Mouse (Mus musculus): ENCODE measurements at regions not wholly inside any gene's neighbourhood (a gene's known extent, or its start where the extent isn't known, plus 50 kb on each side); places are given as distances from the start of the nearest gene placed in this dataset.
"Not testable (repeated sequence)": the region's sequence is repeated elsewhere in the genome, so short reads cannot be mapped to it uniquely, and the experiment has no call there.

- no peak overlapping the region for H3K27ac ChIP-seq (ENCODE audit: insufficient read depth, low read length)
- H3K4me3 ChIP-seq (ENCODE audit: insufficient read depth, low read length) = no peak overlapping the region
- no peak for TF ChIP-seq POLR2A (IDR thresholded peaks at IDR 0.05; ENCODE audit: low read depth, low read length)
- TF ChIP-seq CTCF (IDR thresholded peaks at IDR 0.05; ENCODE audit: borderline replicate concordance, insufficient read depth, low read length) = no peak
- no peaks in the 10 kb centered on the region for H3K4me1 ChIP-seq (ENCODE audit: control insufficient read depth, insufficient read depth, low read length)
Measured at GRCm38 (mm10) chr10:19297669-19298068, 58.7 kb upstream of the Olig3 start.

GRCm38 (mm10) chr10:19295388-19296013 lies 60.8 kb upstream of the Olig3 start:
- TF ChIP-seq CTCF (IDR thresholded peaks at IDR 0.05; ENCODE audit: borderline replicate concordance, insufficient read depth, low read length) = no peak
- no peak for TF ChIP-seq POLR2A (IDR thresholded peaks at IDR 0.05; ENCODE audit: low read depth, low read length)
- Histone ChIP-seq H3K4me3 (ENCODE audit: insufficient read depth, low read length) (no peak overlapping the region), H3K27ac (ENCODE audit: insufficient read depth, low read length) (no peak overlapping the region), H3K4me1 (ENCODE audit: control insufficient read depth, insufficient read depth, low read length) (no peaks in the 10 kb centered on the region)

GRCm38 (mm10) chr10:19291474-19291873 lies 64.9 kb upstream of the Olig3 start:
- TF ChIP-seq POLR2A (IDR thresholded peaks at IDR 0.05; ENCODE audit: low read depth, low read length) = no peak
- TF ChIP-seq CTCF (IDR thresholded peaks at IDR 0.05; ENCODE audit: borderline replicate concordance, insufficient read depth, low read length) = no peak
- H3K27ac ChIP-seq (ENCODE audit: insufficient read depth, low read length) = no peak overlapping the region
- no peak overlapping the region for H3K4me3 ChIP-seq (ENCODE audit: insufficient read depth, low read length)
- H3K4me1 ChIP-seq (ENCODE audit: control insufficient read depth, insufficient read depth, low read length) = no peaks in the 10 kb centered on the region

GRCm38 (mm10) chr10:19291039-19291438 lies 65.3 kb upstream of the Olig3 start:
- not testable (repeated sequence) for H3K27ac ChIP-seq (ENCODE audit: insufficient read depth, low read length)

GRCm38 (mm10) chr10:19282166-19282565 lies 74.2 kb upstream of the Olig3 start:
- TF ChIP-seq POLR2A (IDR thresholded peaks at IDR 0.05; ENCODE audit: low read depth, low read length) (no peak), CTCF (IDR thresholded peaks at IDR 0.05; ENCODE audit: borderline replicate concordance, insufficient read depth, low read length) (no peak)
- H3K27ac ChIP-seq (ENCODE audit: insufficient read depth, low read length) = no peak overlapping the region
- no peak overlapping the region for H3K4me3 ChIP-seq (ENCODE audit: insufficient read depth, low read length)
- H3K4me1 ChIP-seq (ENCODE audit: control insufficient read depth, insufficient read depth, low read length) = no peaks in the 10 kb centered on the region

More at GRCm38 (mm10) chr10:19291039-19291438, 65.3 kb upstream of the Olig3 start:
- not testable (repeated sequence) for H3K4me1 ChIP-seq (ENCODE audit: control insufficient read depth, insufficient read depth, low read length); H3K4me3 ChIP-seq (ENCODE audit: insufficient read depth, low read length)

- H3K27ac ChIP-seq (ENCODE audit: insufficient read depth, low read length) = no peak overlapping the region
Measured at GRCm38 (mm10) chr10:19281021-19281420, 75.3 kb upstream of the Olig3 start.

GRCm38 (mm10) chr10:19278189-19278842 lies 78.0 kb upstream of the Olig3 start:
- H3K4me1 ChIP-seq (ENCODE audit: control insufficient read depth, insufficient read depth, low read length) = no peaks in the 10 kb centered on the region
- TF ChIP-seq CTCF (IDR thresholded peaks at IDR 0.05; ENCODE audit: borderline replicate concordance, insufficient read depth, low read length) = no peak
- no peak for TF ChIP-seq POLR2A (IDR thresholded peaks at IDR 0.05; ENCODE audit: low read depth, low read length)
- no peak overlapping the region for H3K4me3 ChIP-seq (ENCODE audit: insufficient read depth, low read length)
- H3K27ac ChIP-seq (ENCODE audit: insufficient read depth, low read length) = no peak overlapping the region

More at GRCm38 (mm10) chr10:19281021-19281420, 75.3 kb upstream of the Olig3 start:
- TF ChIP-seq POLR2A (IDR thresholded peaks at IDR 0.05; ENCODE audit: low read depth, low read length) (no peak), CTCF (IDR thresholded peaks at IDR 0.05; ENCODE audit: borderline replicate concordance, insufficient read depth, low read length) (no peak)
- Histone ChIP-seq H3K4me1 (ENCODE audit: control insufficient read depth, insufficient read depth, low read length) (no peaks in the 10 kb centered on the region), H3K4me3 (ENCODE audit: insufficient read depth, low read length) (no peak overlapping the region)

GRCm38 (mm10) chr10:19277103-19277827 lies 79.1 kb upstream of the Olig3 start:
- H3K4me3 ChIP-seq (ENCODE audit: insufficient read depth, low read length) = no peak overlapping the region
- no peaks in the 10 kb centered on the region for H3K4me1 ChIP-seq (ENCODE audit: control insufficient read depth, insufficient read depth, low read length)
- H3K27ac ChIP-seq (ENCODE audit: insufficient read depth, low read length) = no peak overlapping the region
- TF ChIP-seq CTCF (IDR thresholded peaks at IDR 0.05; ENCODE audit: borderline replicate concordance, insufficient read depth, low read length) (no peak), POLR2A (IDR thresholded peaks at IDR 0.05; ENCODE audit: low read depth, low read length) (no peak)

- Histone ChIP-seq H3K4me3 (ENCODE audit: insufficient read depth, low read length) (no peak overlapping the region), H3K4me1 (ENCODE audit: control insufficient read depth, insufficient read depth, low read length) (no peaks in the 10 kb centered on the region), H3K27ac (ENCODE audit: insufficient read depth, low read length) (no peak overlapping the region)
- no peak for TF ChIP-seq POLR2A (IDR thresholded peaks at IDR 0.05; ENCODE audit: low read depth, low read length)
- no peak for TF ChIP-seq CTCF (IDR thresholded peaks at IDR 0.05; ENCODE audit: borderline replicate concordance, insufficient read depth, low read length)
Measured at GRCm38 (mm10) chr10:19274985-19275384, 81.3 kb upstream of the Olig3 start.

GRCm38 (mm10) chr10:19269418-19269817 lies 86.9 kb upstream of the Olig3 start:
- H3K4me3 ChIP-seq (ENCODE audit: insufficient read depth, low read length) = no peak overlapping the region
- TF ChIP-seq POLR2A (IDR thresholded peaks at IDR 0.05; ENCODE audit: low read depth, low read length) (no peak), CTCF (IDR thresholded peaks at IDR 0.05; ENCODE audit: borderline replicate concordance, insufficient read depth, low read length) (no peak)
- no peak overlapping the region for H3K27ac ChIP-seq (ENCODE audit: insufficient read depth, low read length)

More at GRCm38 (mm10) chr10:19269418-19269817, 86.9 kb upstream of the Olig3 start:
- no peaks in the 10 kb centered on the region for H3K4me1 ChIP-seq (ENCODE audit: control insufficient read depth, insufficient read depth, low read length)
